Mouse (Mus musculus): Measurements from ENCODE around the gene Rasal2.

DNA sequence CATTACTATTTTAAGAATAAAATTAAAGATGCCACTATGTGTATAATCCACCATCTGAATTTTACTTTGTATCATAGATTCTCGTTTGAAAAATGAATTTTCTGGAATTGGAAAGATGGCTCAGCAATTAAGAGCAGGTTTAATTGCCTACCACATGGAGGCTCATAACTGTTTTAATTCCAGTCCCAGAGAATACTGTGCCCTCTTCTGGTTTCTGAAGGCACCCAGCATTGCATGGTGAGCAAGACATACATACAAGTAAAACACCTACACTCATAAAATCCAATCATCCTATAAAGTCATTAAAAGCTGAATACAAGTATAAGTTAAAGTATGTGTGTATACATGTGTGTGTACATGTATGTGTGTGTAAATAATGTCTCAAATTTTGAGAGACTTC, 165.6 kb downstream of the Rasal2 start:
- TF ChIP-seq CTCF (IDR thresholded peaks at IDR 0.05 in 2 of 3, conservative IDR thresholded peaks at IDR 0.05 in 1 of 3; ENCODE audit: control insufficient read depth in 1 of 3, insufficient read depth in 1 of 3, low read depth in 2 of 3, low read length in 3 of 3, poor library complexity in 1 of 3, severe bottlenecking in 1 of 3) (no peak), NRF1 (IDR thresholded peaks at IDR 0.05; ENCODE audit: insufficient read depth, low read depth, low read length, poor library complexity, severe bottlenecking) (no peak), GATA1 (IDR thresholded peaks at IDR 0.05; ENCODE audit: low read depth, low read length) (no peak), ZC3H11A (IDR thresholded peaks at IDR 0.05; ENCODE audit: low read depth, low read length) (no peak), EP300 (IDR thresholded peaks at IDR 0.05; ENCODE audit: low read depth in 1 of 2, low read length in 2 of 2) (no peak), POLR2A (IDR thresholded peaks at IDR 0.05; ENCODE audit: control insufficient read depth in 1 of 2, insufficient read depth in 1 of 2, low read depth in 1 of 2, low read length in 2 of 2, poor library complexity in 1 of 2) (no peak)

Data from MEL (cell line).